In the genomic region with DNA sequence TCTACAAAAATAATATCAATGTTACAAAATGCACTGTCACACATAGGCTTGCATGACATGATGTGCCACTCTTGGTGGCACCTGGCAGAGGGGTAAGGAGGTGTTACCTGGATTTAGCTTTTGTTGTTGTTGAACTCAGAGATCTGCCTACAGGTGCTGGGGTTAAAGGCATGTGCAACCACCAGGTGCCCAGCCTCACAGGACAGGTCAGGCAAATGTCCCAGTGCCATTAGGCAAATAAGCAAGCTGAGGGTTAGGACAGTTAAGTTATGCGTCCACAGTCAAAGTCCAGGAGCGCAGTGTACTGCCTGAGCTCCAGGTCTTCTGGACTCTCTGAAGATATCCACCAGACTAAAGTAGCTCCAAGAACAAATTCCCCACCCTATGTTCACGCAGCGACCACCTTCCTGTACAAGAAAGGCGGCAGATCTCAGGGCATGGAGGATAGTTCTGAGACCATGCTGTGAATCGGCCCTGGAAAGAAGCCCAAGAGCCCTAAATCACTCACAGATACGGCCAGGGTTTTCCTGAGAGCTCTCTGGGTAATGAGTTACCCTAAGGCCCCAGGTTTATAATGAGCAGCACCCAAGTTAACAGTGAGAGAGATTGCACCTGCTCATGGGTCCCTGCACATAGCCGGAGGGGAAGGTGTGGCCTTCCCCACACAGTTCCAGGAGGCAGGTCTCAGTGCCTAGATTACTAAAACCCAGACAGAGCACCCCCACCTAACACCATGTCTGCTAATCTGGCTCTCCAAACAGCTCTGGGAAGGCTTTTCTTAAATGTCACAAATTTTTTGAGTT, we compare ENCODE assay signal across 21 mouse cellular contexts. TPM values are rescaled to one million over a fixed set of nuclear protein-coding genes. Genes with fewer than 3 reads are reported as not detected.
DNase-seq lines count a peak whose midpoint lies in the region; ATAC-seq and TF ChIP-seq lines count a peak whose summit lies in the region.
"Had no signal": no experiment of that assay in that cellular context is flagged by ENCODE, and none has a peak within 500 bp of the region (broad histone marks: within the 10 kb centered on the region; RNA-seq: fewer than 3 reads in every experiment).

No protein-coding gene starts in this region.

- no peaks in the 10 kb centered on the region for H3K9me3 ChIP-seq in liver, embryonic 15.5 days (replicated peaks)
- no peaks in the 10 kb centered on the region for H3K9me3 ChIP-seq in liver, embryonic 12.5 days (replicated peaks)
- no peaks in the 10 kb centered on the region for H3K9me3 ChIP-seq in kidney, postnatal 0 days (replicated peaks; ENCODE audit: low read length)
- H3K9me3 ChIP-seq: embryonic facial prominence, embryonic 13.5 days; hindbrain, embryonic 10.5 days; limb, embryonic 12.5 days; midbrain, embryonic 15.5 days had no signal

- H3K27ac ChIP-seq in cerebellum, adult 2 months (ENCODE audit: insufficient read depth, low read length) = peak overlapping the region; percentile 48; the same call in 1 of the 2 replicates
- H3K27ac ChIP-seq in liver, embryonic 15.5 days (replicated peaks) = no peak overlapping the region
- no peak overlapping the region for H3K27ac ChIP-seq in liver, embryonic 12.5 days
- H3K27ac ChIP-seq in kidney, postnatal 0 days = peak overlapping the region; percentile 40; the same call in 1 of the 2 replicates
- H3K27ac ChIP-seq: embryonic facial prominence, embryonic 13.5 days; hindbrain, embryonic 10.5 days; limb, embryonic 12.5 days; midbrain, embryonic 15.5 days had no signal

- DNase-seq in cerebellum, adult 2 months = peak in 1 of 2 experiments; percentile 30
- DNase-seq in cerebellum, adult 11-12 months = no peak
- DNase-seq in kidney, postnatal 0 days (ENCODE audit: low spot score) = no peak
- no peak for DNase-seq in B cell, adult 2 months
- DNase-seq in adrenal gland, postnatal 4 days (ENCODE audit: low spot score in 2 of 2) = no peak
- DNase-seq in gastrocnemius, postnatal 10 days = no peak
- DNase-seq: adrenal gland, postnatal 10 days; cerebellum, adult 8-10 months; forebrain, postnatal 0 days; heart, adult 18-20 months; layer of hippocampus, adult 9-11 months; right cerebral cortex, postnatal 4 days; thymus, adult 2 months had no signal

- peak; percentile 55 for ATAC-seq in liver, embryonic 15.5 days (ENCODE audit: insufficient read depth)
- ATAC-seq in liver, embryonic 12.5 days = no peak
- ATAC-seq in kidney, postnatal 0 days (replicated peaks; ENCODE audit: low FRiP score, low read depth) = peak; percentile 78
- ATAC-seq: forebrain, postnatal 0 days; midbrain, embryonic 15.5 days had no signal

- WGBS in cerebellum, adult 2 months = 63% methylated on average over 8 of the region's 8 CpGs
- 77% methylated on average over 8 of the region's 8 CpGs for WGBS in liver, embryonic 15.5 days (ENCODE audit: insufficient replicate concordance)
- 79% methylated on average over 8 of the region's 8 CpGs for WGBS in liver, embryonic 12.5 days (ENCODE audit: insufficient replicate concordance)
- 70% methylated on average over 8 of the region's 8 CpGs for WGBS in kidney, postnatal 0 days

- H3K4me1 ChIP-seq in cerebellum, adult 2 months (ENCODE audit: control insufficient read depth, insufficient read depth, low read length) = peaks cover 25% of the 10 kb centered on the region
- H3K4me1 ChIP-seq in liver, embryonic 15.5 days (replicated peaks) = peaks cover 13% of the 10 kb centered on the region
- H3K4me1 ChIP-seq in liver, embryonic 12.5 days = peaks cover 13% of the 10 kb centered on the region
- peaks cover 5% of the 10 kb centered on the region; the same call in 1 of the 2 replicates for H3K4me1 ChIP-seq in kidney, postnatal 0 days (replicated peaks; ENCODE audit: insufficient read depth, low read length)
- H3K4me1 ChIP-seq: midbrain, embryonic 15.5 days had no signal

- TF ChIP-seq POLR2A in cerebellum, adult 2 months (IDR thresholded peaks at IDR 0.05; ENCODE audit: borderline replicate concordance, insufficient read depth, low read length) = no peak

- H3K4me2 ChIP-seq in liver, embryonic 15.5 days = no peak overlapping the region
- no peak overlapping the region for H3K4me2 ChIP-seq in liver, embryonic 12.5 days
- no peak overlapping the region for H3K4me2 ChIP-seq in kidney, postnatal 0 days (ENCODE audit: low read length)
- H3K4me2 ChIP-seq: embryonic facial prominence, embryonic 13.5 days; limb, embryonic 12.5 days; midbrain, embryonic 15.5 days had no signal

- H3K9ac ChIP-seq in liver, embryonic 15.5 days = no peak overlapping the region
- no peak overlapping the region for H3K9ac ChIP-seq in liver, embryonic 12.5 days
- H3K9ac ChIP-seq in kidney, postnatal 0 days (ENCODE audit: low read depth, low read length) = no peak overlapping the region
- H3K9ac ChIP-seq: embryonic facial prominence, embryonic 13.5 days; forebrain, postnatal 0 days; limb, embryonic 12.5 days; midbrain, embryonic 15.5 days had no signal

- TF ChIP-seq CTCF in cerebellum, adult 2 months (IDR thresholded peaks at IDR 0.05; ENCODE audit: borderline replicate concordance, insufficient read depth, low read depth, low read length) = 0 out of 2 replicates have a peak, but pooled peaks have one; percentile 0
- no peak for TF ChIP-seq CTCF in kidney, postnatal 0 days (IDR thresholded peaks at IDR 0.05; ENCODE audit: low read depth)

- H3K27me3 ChIP-seq in cerebellum, adult 2 months (ENCODE audit: control insufficient read depth, insufficient read depth, low read length) = no peaks in the 10 kb centered on the region
- H3K27me3 ChIP-seq in liver, embryonic 15.5 days = no peaks in the 10 kb centered on the region
- no peaks in the 10 kb centered on the region for H3K27me3 ChIP-seq in liver, embryonic 12.5 days (replicated peaks)
- H3K27me3 ChIP-seq in kidney, postnatal 0 days (ENCODE audit: insufficient read depth, low read length) = no peaks in the 10 kb centered on the region
- H3K27me3 ChIP-seq: embryonic facial prominence, embryonic 13.5 days; limb, embryonic 12.5 days; midbrain, embryonic 15.5 days had no signal

- peaks cover 33% of the 10 kb centered on the region; the same call in 1 of the 2 replicates for H3K36me3 ChIP-seq in liver, embryonic 15.5 days (replicated peaks)
- peaks cover 34% of the 10 kb centered on the region for H3K36me3 ChIP-seq in liver, embryonic 12.5 days
- peaks cover 20% of the 10 kb centered on the region for H3K36me3 ChIP-seq in kidney, postnatal 0 days (ENCODE audit: insufficient read depth, low read length)
- H3K36me3 ChIP-seq: midbrain, embryonic 15.5 days had no signal

- no peak overlapping the region for H3K4me3 ChIP-seq in cerebellum, adult 2 months (replicated peaks; ENCODE audit: insufficient read depth, low read depth, low read length)
- no peak overlapping the region for H3K4me3 ChIP-seq in liver, embryonic 15.5 days (replicated peaks)
- H3K4me3 ChIP-seq in liver, embryonic 12.5 days = no peak overlapping the region
- no peak overlapping the region for H3K4me3 ChIP-seq in kidney, postnatal 0 days (replicated peaks; ENCODE audit: low read depth, low read length)
- H3K4me3 ChIP-seq: embryonic facial prominence, embryonic 13.5 days; hindbrain, embryonic 10.5 days; limb, embryonic 12.5 days; midbrain, embryonic 15.5 days had no signal

RNA-seq across cellular contexts. Expression of a gene that starts 6.2 kb away (rescaled TPM):
- polyA plus RNA-seq in cerebellum, adult 2 months (2012; rRNA removed) = 31.0 and 33.5 TPM in 2 replicates
- polyA plus RNA-seq in liver, embryonic 15.5 days (2015; fragmentation: Nextera tagmentation; extraction: Ambion mirVana) = 14.4 and 18.8 TPM in 2 replicates
- 7.6 and 7.9 TPM in 2 replicates for polyA plus RNA-seq in liver, embryonic 12.5 days (2016; fragmentation: Nextera tagmentation; extraction: Ambion mirVana)
- 45.9 and 51.2 TPM in 2 replicates for polyA plus RNA-seq in kidney, postnatal 0 days (2015; fragmentation: Nextera tagmentation; extraction: Ambion mirVana)
- total RNA-seq in adrenal gland, postnatal 4 days (2021) = 10 to 100 TPM; 28.3 to 28.9 TPM
- 1 to 10 TPM; 8.6 to 9.1 TPM for total RNA-seq in gastrocnemius, postnatal 10 days (2021)

RNA-seq across cellular contexts. Expression of a gene that starts 53.3 kb away (rescaled TPM):
- 0.61 and 0.84 TPM in 2 replicates for polyA plus RNA-seq in cerebellum, adult 2 months (2012; rRNA removed)
- 0.18 and 0.23 TPM in 2 replicates for polyA plus RNA-seq in liver, embryonic 15.5 days (2015; fragmentation: Nextera tagmentation; extraction: Ambion mirVana)
- polyA plus RNA-seq in liver, embryonic 12.5 days (2016; fragmentation: Nextera tagmentation; extraction: Ambion mirVana) = 0.23 and 0.46 TPM in 2 replicates
- 1.9 and 2.3 TPM in 2 replicates for polyA plus RNA-seq in kidney, postnatal 0 days (2015; fragmentation: Nextera tagmentation; extraction: Ambion mirVana)
- total RNA-seq in adrenal gland, postnatal 4 days (2021) = 1 to 10 TPM; 1.0 to 1.8 TPM
- total RNA-seq in gastrocnemius, postnatal 10 days (2021) = 1 to 10 TPM in 1 of 2 experiments, under 1 TPM in 1; 0.80 to 1.6 TPM
- total RNA-seq: megakaryocyte, adult 5-6 weeks had no signal
- polyA plus RNA-seq: lung, embryonic 16.5 days had no signal

Comparison
In these comparisons a context has a peak if more than half of its experiments do, and no peak if none do; other contexts are left out.
1. H3K27ac ChIP-seq: peak in cerebellum, adult 2 months (single experiment) and kidney, postnatal 0 days (single experiment); none in liver, embryonic 15.5 days (single experiment) and liver, embryonic 12.5 days (single experiment).